Mouse (Mus musculus): Measurements from ENCODE around the gene Mta1. TPM values are rescaled to one million over a fixed set of nuclear protein-coding genes. Genes with fewer than 3 reads are reported as not detected.

Gene Mta1
- total and polyA plus RNA-seq, 2 experiments from 2014 or later: 16.8 to 55.2 TPM

DNA sequence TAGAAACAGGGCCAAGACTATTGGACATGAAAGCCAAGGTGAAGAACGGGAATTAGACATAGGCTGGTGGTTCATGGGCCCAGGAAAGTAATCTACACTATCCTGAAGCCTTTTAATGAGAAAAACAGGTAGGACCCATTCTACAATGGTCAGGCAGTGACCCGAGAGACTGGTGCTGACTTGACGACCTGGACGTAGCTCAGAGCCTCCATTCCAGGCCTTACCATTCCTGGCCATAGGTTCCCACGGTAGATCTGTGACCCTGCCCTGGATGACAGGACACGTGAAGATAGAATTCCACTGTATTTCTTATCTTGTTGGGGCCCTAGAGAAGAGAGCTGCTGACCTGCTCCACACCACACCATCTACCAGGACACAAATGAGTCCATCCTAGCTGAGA lies 40.2 kb downstream of the Mta1 start:
- H3K27ac ChIP-seq (ENCODE audit: low read depth, low read length): 0 out of 2 replicates have a peak overlapping the region, but pooled peaks have one; percentile 77
- H3K36me3 ChIP-seq (ENCODE audit: insufficient read depth, low read length): peaks cover 41% of the 10 kb centered on the region
- no peaks in the 10 kb centered on the region for H3K9me3 ChIP-seq (ENCODE audit: low read length)
- H3K27me3 ChIP-seq (ENCODE audit: insufficient read depth, low read length): no peaks in the 10 kb centered on the region
- WGBS: 84% methylated on average over 6 of the region's 6 CpGs
- peaks cover 29% of the 10 kb centered on the region for H3K4me1 ChIP-seq (ENCODE audit: insufficient read depth, low read length)
- no peak overlapping the region for H3K4me3 ChIP-seq (ENCODE audit: low read depth, low read length)
- TF ChIP-seq CTCF (IDR thresholded peaks at IDR 0.05): no peak
- DNase-seq (ENCODE audit: low spot score): no peak
- 0 out of 2 replicates have a peak overlapping the region, but pooled peaks have one; percentile 19 for H3K9ac ChIP-seq (replicated peaks; ENCODE audit: low read length, poor library complexity, severe bottlenecking)
- ATAC-seq (ENCODE audit: low FRiP score): no peak
- no peak overlapping the region for H3K4me2 ChIP-seq (ENCODE audit: low read depth, low read length, poor library complexity, severe bottlenecking)

- Histone ChIP-seq H3K36me3 (ENCODE audit: insufficient read depth, low read length) (peaks cover 37% of the 10 kb centered on the region), H3K9ac (replicated peaks; ENCODE audit: low read length, poor library complexity, severe bottlenecking) (peak overlapping the region; percentile 63), H3K4me2 (ENCODE audit: low read depth, low read length, poor library complexity, severe bottlenecking) (peak overlapping the region; percentile 63), H3K4me1 (ENCODE audit: insufficient read depth, low read length) (peaks cover 29% of the 10 kb centered on the region), H3K4me3 (ENCODE audit: low read depth, low read length) (peak overlapping the region; percentile 66), H3K27me3 (ENCODE audit: insufficient read depth, low read length) (no peaks in the 10 kb centered on the region), H3K27ac (ENCODE audit: low read depth, low read length) (peak overlapping the region; percentile 77), H3K9me3 (ENCODE audit: low read length) (no peaks in the 10 kb centered on the region)
- 27% methylated on average over 11 of the region's 11 CpGs for WGBS
- no peak for TF ChIP-seq CTCF (IDR thresholded peaks at IDR 0.05)
- ATAC-seq (ENCODE audit: low FRiP score) (peak; percentile 2; the same call in 1 of the 2 replicates), DNase-seq (ENCODE audit: low spot score) (no peak)
Observed at GRCm38 (mm10) chr12:113138901-113139864, 41.1 kb downstream of the Mta1 start.

GRCm38 (mm10) chr12:113139908-113140615 lies 42.0 kb downstream of the Mta1 start, which contains the start of gene Crip2:
Gene Crip2 (plus strand): TSS chr12:113140236.
- Histone ChIP-seq H3K36me3 (ENCODE audit: insufficient read depth, low read length) (peaks cover 38% of the 10 kb centered on the region), H3K4me1 (ENCODE audit: insufficient read depth, low read length) (peaks cover 29% of the 10 kb centered on the region), H3K27ac (ENCODE audit: low read depth, low read length) (peak within 1 kb of the TSS; percentile 77), H3K27me3 (ENCODE audit: insufficient read depth, low read length) (no peaks in the 10 kb centered on the region), H3K9me3 (ENCODE audit: low read length) (no peaks in the 10 kb centered on the region), H3K9ac (replicated peaks; ENCODE audit: low read length, poor library complexity, severe bottlenecking) (peak within 1 kb of the TSS; percentile 63), H3K4me3 (ENCODE audit: low read depth, low read length) (peak within 1 kb of the TSS; percentile 66), H3K4me2 (ENCODE audit: low read depth, low read length, poor library complexity, severe bottlenecking) (peak within 1 kb of the TSS; percentile 63)
- under 1% methylated on average over 56 of the region's 68 CpGs for WGBS
- DNase-seq (ENCODE audit: low spot score): peak; percentile 91
- TF ChIP-seq CTCF (IDR thresholded peaks at IDR 0.05): peak; percentile 49
- peak; percentile 83 for ATAC-seq (ENCODE audit: low FRiP score)

DNA sequence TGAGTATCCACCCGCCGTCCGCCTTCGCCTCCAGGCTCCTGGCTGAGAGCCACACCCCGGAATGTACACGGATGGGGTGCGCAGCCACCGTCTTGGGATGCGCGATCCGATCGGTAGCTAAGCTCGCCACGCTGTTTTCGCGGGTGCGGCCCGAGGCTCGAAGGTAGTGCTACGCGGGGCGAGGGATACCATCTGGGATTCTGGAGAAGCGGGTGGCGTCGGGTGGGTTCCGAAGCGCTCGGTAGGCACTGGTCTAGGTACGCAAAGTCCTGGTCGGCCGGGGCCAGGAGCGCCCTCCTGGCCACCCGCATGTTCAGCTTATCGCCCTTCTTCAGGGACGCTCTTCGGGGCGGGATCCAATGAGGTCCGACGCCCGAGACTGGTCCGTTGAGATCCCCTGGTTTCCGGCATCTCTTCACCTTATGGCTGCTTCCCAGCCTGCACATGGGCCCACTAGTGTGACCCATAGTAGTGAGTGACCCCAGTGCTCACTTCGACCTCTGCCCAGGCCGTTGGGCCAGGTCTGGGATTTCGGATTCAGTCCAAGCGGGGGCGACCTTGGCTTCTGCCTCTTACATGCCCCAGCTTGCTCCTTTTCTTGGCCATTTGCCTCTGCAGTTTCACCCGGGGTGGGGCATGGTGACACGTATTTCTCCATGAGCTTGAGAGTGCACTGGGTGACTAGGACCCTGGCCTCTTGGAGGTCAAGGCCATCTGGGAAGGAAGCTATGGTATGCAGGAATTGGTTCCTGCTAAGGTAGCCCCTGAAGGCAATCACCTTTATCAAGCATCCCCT lies 42.7 kb downstream of the Mta1 start:
- H3K4me1 ChIP-seq (ENCODE audit: insufficient read depth, low read length): peaks cover 29% of the 10 kb centered on the region
- no peak for DNase-seq (ENCODE audit: low spot score)
- H3K9me3 ChIP-seq (ENCODE audit: low read length): no peaks in the 10 kb centered on the region
- under 1% methylated on average over 48 of the region's 49 CpGs for WGBS
- no peak for TF ChIP-seq CTCF (IDR thresholded peaks at IDR 0.05)
- H3K27ac ChIP-seq (ENCODE audit: low read depth, low read length): peak overlapping the region; percentile 77
- peak overlapping the region; percentile 63 for H3K4me2 ChIP-seq (ENCODE audit: low read depth, low read length, poor library complexity, severe bottlenecking)
- peak overlapping the region; percentile 63 for H3K9ac ChIP-seq (replicated peaks; ENCODE audit: low read length, poor library complexity, severe bottlenecking)
- no peaks in the 10 kb centered on the region for H3K27me3 ChIP-seq (ENCODE audit: insufficient read depth, low read length)
- no peak; the same call in 1 of the 2 replicates for ATAC-seq (ENCODE audit: low FRiP score)
- peak overlapping the region; percentile 66 for H3K4me3 ChIP-seq (ENCODE audit: low read depth, low read length)
- peaks cover 31% of the 10 kb centered on the region for H3K36me3 ChIP-seq (ENCODE audit: insufficient read depth, low read length)

GRCm38 (mm10) chr12:113141531-113141973 lies 43.5 kb downstream of the Mta1 start:
- no peak for TF ChIP-seq CTCF (IDR thresholded peaks at IDR 0.05)
- H3K27me3 ChIP-seq (ENCODE audit: insufficient read depth, low read length): no peaks in the 10 kb centered on the region
- peak overlapping the region; percentile 63 for H3K4me2 ChIP-seq (ENCODE audit: low read depth, low read length, poor library complexity, severe bottlenecking)
- H3K36me3 ChIP-seq (ENCODE audit: insufficient read depth, low read length): peaks cover 24% of the 10 kb centered on the region
- 21% methylated on average over 8 of the region's 8 CpGs for WGBS
- H3K4me3 ChIP-seq (ENCODE audit: low read depth, low read length): peak overlapping the region; percentile 66
- H3K4me1 ChIP-seq (ENCODE audit: insufficient read depth, low read length): peaks cover 29% of the 10 kb centered on the region
- H3K9ac ChIP-seq (replicated peaks; ENCODE audit: low read length, poor library complexity, severe bottlenecking): peak overlapping the region; percentile 63
- no peak for ATAC-seq (ENCODE audit: low FRiP score)
- peak overlapping the region; percentile 77 for H3K27ac ChIP-seq (ENCODE audit: low read depth, low read length)
- DNase-seq (ENCODE audit: low spot score): peak; percentile 52
- no peaks in the 10 kb centered on the region for H3K9me3 ChIP-seq (ENCODE audit: low read length)

Measured in midbrain, postnatal 0 days (tissue).